Mouse (Mus musculus) layer of hippocampus, adult 9-10 months (tissue): Measurements from ENCODE around the gene Inpp5a.

Source experiments
- DNase-seq: peaks from one replicate; pipeline ENCODE4 v3.0.0; 2022; ENCODE audit warnings: low spot score

The Inpp5a gene

DNA sequence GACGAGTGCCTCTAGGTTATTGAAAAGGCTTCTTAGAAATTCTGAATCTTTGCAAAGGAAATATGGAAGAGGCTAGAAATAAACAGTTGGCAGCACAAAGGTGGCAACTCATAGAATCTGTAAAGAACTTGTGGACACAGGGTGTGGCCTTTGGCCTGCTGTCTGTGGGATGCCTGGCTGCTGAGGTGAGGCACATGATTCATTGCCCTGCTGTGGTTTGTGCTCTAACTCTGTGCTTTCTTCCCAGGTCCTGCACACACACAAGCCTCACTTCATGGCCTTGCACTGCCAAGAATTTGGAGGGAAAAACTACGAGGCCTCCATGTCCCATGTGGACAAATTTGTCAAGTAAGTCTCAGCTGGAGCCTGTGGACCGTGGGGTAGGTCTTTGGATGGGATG, 88.8 kb downstream of the Inpp5a start:
- DNase-seq, result no peak

DNA sequence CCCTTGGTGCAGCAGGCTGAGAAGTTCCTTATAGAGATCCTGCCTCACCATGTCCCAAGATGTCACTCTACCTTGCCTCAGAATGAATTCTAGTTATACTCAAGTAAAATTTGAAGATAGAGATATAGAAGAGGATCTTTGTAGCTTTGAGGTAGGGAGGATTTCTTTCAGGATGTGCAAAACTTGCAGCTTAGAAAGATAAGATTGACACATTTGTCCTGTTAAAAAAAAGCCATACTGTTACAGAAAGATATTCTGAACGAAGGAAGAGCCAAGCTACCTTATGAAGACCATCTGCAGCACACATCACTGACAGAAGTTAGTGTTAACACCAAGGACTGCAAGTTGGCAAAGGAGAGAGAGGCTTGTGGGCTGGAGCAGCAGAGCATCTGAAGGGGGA, 90.2 kb downstream of the Inpp5a start:
- no peak for DNase-seq

DNA sequence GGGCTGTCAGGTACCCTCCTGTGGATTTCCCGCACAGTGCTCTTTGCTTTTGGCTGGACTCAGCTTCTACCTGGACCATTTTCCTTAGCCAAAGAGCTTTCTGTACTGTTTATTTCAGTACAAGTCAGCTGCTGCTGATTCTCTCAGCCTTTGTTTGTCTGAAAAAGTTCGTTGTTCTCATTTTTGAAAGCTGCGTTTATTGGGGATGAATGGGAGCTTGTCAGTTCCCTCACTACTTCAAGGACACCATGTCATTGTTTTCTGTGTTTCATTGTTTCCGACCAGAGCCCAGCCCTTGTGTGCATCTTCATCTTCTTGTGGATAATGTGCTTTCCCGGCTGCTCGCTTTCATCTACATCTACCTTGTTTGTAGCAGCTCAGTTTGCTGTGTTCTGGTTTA, 90.7 kb downstream of the Inpp5a start:
- no peak for DNase-seq

DNA sequence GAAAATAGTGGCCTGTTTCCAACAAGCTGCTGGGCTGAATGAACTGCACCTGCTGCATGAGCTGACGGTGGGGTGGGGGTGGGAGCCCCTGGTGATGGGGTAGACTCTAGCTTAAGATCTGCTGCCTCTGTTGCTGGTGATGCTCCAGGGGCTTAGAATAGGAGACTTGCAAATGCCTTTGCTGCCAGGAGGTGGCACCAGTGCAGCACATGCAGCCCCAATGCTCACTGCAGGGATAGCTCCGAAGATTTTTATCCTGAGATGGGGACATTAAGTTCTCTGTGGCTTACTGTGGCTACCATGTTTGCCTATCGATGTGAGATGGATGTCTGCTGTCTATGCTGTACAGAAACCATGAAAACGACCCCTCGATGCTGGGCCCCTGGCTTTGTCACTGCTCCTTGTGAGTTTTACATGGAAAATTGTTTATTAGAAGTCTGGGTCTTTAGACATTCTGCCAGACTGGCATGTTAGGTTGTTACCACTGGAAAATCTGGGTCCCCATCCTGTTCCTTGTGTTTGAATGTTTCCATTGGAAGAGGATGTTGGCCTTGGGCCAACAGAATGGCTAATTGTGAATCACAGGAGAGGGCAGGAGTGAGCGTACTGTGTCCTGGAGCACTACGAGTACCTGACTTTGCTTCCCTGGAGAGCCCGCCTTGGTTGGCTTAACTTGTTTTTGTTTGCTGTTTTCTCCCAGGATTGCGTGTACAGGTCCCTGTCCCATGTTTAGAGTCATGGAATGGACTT, 95.5 kb downstream of the Inpp5a start:
- no peak for DNase-seq

DNA sequence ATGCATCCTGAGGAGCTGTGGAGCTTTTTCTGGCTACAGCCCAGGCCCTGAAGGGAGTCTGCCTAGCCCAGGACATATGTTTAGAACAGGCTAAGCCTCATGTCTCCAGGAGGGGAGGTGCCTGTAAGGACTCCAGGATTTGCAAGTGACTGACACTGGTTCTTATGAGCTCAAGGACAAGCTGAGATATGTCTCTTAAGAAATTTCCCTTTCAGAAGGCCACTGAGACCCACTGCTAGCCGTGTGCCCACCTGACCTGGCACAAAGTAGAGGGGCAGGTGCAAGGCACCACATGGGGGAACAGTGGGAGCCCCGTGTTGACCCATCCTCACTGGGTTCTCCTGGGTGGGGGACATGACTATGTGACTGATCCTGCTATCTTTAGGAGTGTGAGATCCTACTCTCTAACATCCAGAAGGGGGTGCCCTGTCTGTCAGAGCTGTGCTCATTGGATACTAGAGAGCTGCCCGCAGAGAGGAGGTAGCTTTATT, 100.9 kb downstream of the Inpp5a start:
- DNase-seq, result no peak

DNA sequence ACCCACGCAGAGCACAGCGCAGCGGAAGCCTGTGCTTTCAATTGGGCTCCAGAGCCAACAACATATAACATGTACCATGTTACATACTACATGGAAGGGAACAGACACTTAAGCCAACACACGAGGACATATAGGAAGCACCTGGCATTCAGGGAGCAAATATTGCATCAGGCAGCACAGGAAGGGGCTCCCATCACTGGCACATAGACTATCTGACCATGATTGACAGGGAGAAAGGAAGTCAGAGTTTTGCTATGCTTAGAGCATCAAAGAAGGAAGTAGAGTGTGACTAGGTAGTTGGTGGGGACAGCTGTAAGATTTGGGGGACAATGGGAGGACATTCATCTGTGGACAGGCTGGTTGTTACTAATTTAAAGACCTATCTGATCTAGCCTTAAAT, 103.4 kb downstream of the Inpp5a start:
- DNase-seq, result no peak

DNA sequence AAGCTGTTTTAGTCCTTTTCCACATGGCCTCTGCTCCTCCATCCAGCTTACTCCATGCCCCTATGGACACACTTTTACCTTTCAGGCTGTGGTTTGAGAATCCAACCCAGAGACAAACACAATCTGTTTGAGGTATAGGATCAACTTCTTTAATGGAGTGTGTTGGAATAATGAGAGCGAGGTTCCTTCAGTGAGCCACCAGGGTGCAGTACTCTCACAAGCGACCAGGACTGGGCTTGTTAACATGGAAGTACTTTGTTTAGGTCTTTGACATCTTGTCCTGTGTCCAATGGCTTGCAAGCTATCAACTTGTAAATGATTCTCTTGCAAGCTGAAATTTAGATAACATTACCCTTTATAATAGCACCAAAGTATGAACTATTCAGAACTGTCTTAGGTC, 104.0 kb downstream of the Inpp5a start:
- DNase-seq, result no peak

DNA sequence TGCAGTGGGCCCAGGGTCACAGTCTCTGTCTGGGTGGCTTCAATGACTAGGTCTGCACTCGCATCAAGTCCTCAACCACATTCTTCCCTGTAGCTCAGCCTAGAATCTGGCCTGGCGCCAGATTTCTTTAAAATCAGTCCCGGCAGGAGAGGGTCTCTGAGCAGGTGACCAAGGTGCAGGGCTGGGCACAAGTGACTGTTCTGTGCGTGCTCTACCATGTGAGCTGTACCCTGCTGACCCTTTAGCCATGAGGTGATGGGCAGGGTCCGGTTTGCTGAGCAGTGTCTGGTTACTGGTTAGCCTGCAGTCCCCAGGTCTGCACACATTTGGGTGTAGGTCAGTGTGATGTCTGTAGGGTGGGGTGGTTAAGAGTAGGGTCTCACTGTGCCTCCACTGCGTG, 106.9 kb downstream of the Inpp5a start:
- no peak for DNase-seq

DNA sequence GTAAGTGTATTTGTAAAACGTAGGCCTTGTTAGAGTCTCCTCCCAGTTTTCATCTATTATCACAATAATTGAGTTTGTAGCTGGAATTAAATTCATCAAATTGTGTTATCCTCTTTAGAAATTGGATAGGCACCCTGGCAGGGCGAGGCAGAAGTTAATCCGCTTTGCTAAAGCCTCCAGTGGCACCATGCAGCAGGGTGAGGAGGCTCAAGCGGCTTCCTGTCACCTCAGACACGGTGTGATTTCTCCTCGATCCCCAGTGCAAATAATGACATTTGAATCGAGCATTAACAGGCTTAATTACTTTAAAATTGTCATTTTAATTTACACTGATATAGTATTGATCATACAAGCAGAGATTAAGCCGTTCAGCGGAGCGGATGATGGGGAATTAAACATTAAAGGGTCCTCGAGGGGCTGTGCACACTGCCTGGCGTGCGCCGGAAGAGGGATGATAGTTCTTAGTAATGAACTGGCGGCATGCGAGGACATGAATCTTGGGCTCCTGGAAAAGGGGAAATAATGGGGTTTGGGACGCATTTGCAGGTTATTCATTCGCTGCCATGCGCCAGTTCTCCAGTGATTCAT, 109.2 kb downstream of the Inpp5a start:
- no peak for DNase-seq

DNA sequence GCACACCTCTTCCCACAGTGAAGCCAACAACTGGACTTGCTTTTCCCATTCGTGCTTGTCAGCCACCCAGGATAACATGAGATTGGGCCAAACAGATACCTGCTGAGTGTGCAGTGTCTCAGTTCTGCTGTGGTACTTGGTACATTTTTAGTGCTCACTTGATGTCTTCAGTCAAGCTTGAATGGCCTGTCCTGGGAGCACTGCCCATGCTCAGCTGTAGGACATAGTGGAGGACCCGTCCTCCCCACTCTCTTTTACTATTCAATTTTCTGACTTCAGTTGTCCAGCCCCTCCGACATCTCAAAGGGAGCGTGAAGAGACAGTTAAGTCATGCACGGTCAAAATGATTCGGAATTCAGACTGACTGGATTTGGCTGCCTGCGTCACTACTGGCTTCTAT, 115.2 kb downstream of the Inpp5a start:
- DNase-seq, result no peak

DNA sequence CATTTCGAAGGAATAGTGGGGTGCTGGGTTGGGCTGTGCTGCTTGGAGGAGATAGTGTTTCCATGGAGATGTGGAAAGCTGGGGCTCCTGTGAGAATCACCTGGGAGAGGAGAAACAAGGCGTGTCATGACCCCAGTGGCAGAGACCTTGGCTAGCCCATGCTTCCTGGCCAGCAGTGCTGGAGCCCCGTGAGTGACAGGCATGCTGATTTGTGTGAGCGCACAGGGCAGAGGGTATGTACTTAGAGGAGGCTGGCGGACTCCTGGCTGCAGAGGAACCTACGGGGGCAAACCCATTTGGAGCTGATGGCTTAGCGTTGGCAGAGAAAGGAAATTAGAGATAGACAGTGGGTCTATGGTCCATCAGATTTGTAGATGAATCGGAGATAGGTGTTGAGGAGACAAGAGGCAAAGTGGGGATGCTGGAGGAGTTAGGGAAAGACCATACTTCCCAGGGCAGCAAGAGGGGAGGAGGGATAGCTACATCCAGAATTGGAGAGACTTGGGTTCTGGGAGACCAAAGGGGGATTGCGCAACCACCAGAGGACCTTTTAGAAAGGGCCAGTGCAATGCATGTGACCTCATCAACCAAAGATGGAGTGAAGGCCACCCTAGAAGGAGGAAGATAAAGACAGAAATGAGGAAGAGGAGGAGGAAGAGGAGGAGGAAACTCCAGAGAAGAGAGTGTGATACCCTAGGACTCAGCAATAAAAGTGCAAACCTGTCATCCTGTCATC, 117.9 kb downstream of the Inpp5a start:
- no peak for DNase-seq

DNA sequence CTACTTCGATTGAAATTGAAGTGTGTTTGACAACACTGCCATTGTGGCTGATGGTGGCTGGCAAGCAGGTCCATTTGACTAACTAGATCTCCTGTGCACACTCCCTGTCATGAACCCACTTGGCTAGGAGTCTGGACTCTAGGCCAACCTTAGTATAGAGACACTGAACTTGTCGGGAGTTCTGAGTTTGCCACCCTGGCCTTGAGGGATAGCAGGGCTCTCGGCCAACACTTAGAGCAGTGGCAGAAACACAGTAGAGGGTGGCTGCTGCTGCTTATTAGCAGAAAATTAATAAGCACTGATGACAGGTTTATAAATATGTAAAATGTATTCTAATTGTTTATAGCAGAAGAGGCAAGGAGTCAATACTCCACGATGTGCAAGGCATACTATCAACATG, 120.0 kb downstream of the Inpp5a start:
- DNase-seq, result no peak

DNA sequence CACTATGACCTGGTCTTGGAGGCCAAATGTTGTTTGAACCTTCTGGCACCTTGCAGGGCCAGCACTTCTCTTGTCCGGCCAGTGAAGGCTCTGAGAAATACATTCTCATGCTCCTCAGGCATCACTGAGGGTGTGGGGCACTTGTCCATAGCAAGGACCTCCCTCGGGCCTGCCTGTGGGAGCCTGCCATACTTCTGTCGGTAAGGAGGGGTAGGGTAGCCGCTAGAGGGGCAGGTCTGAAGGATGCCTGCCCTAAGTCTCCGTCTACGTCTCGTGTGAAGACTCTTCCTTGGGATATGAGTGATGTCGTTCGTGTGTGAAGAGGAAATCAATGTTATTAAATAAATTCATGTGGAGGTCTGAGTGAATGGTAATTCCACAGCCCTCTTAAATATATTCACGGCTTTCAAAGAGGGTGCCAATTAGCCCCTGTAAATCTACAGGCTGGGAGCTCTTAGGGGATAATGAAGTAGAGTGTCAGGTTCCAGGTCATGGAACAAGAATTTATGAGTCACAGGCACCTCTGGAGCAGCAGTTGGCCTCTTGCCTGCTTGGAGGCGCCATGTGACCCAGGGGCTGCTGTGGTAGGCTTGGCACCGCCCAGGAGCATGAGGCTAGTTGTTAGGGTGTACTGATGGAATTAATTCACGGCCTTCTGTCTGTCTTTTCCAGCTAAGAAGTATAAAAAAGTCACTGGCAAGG, 127.2 kb downstream of the Inpp5a start:
- no peak for DNase-seq

DNA sequence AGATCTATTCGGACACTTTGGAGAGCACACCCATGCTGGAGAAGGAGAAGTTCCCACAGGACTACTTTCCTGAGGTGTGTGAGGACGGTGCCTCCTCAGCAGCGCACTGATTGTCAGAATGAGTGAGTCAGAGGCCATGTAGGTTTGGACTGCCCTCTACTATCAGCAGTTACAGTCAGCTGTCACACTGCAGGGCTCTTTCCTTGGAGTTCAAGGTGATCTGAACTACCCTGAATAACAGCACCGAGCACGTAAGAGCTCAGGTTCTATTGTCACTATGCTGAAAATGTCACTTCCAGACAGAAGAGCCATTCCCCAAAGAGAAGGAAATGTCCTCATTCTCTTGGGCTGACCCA, 127.7 kb downstream of the Inpp5a start:
- no peak for DNase-seq

DNA sequence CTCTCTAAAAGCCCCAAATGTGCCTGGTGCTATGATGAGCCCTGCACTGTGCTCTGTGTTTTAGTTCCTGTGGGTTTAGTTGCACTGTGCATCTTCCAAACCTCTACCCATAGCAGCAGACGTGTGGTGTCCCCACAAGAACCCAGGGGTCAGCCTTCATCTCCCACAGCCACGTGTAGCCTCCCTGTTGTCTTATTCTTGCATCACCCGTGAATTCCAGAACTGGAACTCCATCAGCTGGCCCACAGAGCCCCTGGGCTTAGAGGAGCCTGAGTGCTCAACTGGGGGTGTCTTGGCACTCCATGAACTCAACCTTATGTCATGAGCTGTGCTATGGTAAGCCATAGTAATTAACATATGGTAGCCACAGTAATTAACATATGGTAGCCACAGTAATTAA, 129.4 kb downstream of the Inpp5a start:
- no peak for DNase-seq

DNA sequence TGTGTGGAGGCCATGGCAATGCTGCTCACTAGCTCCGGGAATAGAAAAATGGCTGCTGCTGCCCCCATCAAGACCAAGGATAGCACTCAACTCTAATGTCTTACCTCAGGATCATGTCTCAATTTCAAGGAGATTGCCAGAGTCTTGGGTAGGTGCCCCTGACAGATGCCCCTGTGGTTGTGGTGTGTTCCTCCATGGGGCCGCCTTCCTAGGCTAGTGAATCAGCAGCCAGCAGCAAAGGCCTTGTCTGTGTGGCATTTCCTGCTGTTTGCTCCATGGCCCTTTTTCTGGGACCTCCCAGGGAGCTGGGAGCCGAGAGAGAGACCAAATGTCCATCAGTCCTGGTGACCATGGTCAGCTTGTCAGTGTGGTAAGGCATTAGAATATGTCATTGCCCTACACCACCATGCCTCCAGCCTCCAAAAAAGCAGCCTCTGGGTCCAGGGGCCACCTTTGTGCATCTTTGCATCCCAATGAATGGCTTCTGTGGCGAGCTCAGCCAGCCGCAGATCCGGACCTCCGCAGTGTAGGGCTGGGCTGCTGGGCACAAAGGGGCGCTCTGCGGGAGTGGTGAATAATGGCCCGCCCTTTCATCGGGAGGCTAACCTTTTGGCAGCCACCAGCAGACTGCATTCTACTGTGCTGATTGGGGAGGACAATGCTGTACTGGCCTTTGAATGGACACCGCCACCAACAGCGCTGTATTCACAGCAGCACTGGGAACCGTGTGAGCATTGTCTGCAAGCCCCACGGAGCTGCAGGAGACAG, 139.6 kb downstream of the Inpp5a start:
- no peak for DNase-seq

DNA sequence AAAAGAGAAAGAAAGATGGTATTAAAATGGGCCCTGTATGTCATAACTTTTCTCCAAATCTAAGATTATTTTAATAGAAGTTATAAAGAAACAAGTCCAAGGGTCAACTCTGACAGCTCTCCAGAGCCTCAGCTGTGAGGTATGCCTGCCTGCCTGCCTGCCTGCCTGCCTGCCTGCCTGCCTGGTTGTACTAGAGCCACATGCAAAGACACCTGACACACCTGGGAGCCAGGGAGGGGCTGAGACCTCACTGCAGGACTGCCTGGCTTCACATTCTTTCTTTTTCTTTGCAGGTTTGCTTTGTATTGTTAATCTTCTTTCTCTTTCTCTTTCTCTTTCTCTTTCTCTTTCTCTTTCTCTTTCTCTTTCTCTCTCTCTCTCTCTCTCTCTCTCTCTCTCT, 140.3 kb downstream of the Inpp5a start:
- no peak for DNase-seq

DNA sequence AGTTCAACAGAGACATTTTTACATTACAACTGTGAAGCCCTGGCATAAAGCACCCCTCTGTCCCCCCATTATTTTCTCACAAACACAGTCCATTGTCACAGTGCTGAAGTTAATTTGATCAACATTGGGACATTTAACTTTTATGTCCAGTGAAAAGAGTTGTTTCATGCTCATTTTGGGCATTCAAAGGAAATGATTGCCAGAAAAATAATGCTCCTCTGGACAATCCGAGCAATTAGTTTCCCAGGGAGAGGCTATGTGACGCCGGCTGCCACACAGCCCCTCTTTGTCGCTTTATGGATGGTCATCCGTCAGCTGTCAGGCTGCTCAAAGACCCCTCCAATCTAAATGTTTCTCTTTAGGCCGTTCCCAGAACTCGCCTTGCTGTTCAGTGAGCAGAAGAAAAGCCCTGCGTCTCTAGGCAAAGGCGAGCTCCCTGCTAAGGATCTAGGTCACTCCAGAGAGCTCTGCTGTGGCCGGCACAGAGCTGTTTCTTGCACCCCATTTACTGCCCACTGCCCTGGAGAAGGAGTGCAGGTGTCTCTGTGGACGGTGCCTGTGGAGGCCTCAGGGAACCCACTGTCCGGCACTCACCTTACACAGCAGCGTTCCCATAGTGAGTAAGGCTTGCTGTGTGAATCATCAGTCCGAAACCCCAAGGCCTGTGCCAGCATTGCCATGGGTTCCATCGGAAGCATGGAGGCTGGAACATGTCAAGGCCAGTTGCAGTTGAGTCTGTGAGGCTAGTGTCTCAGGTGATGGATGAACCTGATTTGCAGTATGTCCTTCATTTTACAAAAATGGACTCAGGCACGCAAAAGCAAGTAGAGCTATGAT, 141.9 kb downstream of the Inpp5a start:
- DNase-seq, result no peak

DNA sequence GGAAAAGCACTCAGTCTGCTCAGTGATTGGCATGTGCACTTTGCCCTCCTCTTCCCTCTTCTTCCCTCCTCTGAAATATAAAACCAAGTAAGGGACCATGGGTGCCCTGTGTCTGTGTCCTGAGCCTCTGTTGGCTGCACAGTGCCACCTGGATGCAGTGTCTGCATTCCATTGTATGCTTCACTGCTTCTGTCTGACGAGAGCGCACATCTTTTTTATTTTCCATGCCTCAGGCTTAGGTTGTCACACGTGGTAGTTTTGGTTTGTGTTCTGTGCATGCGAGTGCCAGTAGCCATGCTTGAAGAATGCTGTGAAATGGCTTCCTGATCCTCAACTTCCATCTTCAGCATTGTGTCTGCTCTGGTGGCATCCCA, 142.5 kb downstream of the Inpp5a start:
- no peak for DNase-seq

DNA sequence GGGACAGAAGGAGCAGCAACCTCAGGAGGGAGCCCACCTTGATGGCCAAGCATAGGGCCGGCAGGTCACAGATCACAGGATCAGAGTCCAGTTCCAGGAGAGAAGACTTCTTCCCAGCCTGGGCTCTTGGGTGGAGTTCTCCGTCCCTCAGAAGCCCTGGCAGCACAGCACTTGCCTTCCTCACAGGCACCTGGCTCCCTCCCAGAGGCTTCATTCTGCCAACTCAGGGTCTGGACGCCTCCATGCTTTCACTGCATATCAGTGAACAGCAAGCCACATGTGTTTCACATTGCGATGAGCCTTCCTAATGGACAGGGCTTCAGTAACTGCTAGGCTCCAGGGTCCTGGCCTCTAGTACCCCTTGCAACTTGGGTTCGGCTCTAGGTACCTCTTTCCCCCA, 147.4 kb downstream of the Inpp5a start:
- no peak for DNase-seq

DNA sequence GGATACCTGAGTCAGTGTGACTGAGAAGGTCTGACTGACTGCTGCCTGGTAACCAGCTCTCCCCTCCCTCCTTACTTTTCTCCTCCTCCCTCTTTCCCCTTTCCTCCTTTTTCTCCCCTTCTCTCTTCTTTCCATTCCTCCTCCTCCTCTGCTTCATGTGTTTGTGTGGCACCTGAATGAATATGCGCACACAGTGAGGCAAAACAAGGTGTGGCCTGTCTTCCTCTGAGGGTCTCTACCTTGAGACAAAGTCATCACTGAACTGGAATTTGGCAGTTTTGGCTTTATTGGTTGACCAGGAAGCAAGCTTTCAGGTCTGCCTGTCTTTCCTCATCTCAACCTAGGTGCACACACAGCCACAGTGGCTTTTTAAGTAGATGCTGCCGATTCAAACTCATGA, 147.9 kb downstream of the Inpp5a start:
- no peak for DNase-seq
